Mouse (Mus musculus) neural tube, embryonic 15.5 days (tissue): ENCODE data around the gene Eif4a1. TPM values are rescaled to one million over a fixed set of nuclear protein-coding genes. Genes with fewer than 3 reads are reported as not detected.

ENCODE experiments used
- ATAC-seq: fragments of 200-750 bp; cut with Nextera tagmentation; 2 replicates; pipeline ENCODE4 v1.8.0; 2017; ENCODE audit warnings: mild to moderate bottlenecking, moderate TSS enrichment, moderate library complexity; ENCODE audit not compliant: low FRiP score
- H3K27ac ChIP-seq: fragments of 300-500 bp; sonication (generic); replicated peaks from 2 replicates; pipeline ENCODE4 v1.5.1; 2015; ENCODE audit warnings: mild to moderate bottlenecking, inconsistent platforms
- H3K27me3 ChIP-seq: fragments of 300-500 bp; sonication (generic); replicated peaks from 2 replicates; pipeline ENCODE4 v1.6.1; 2015; ENCODE audit warnings: inconsistent platforms
- H3K36me3 ChIP-seq: fragments of 300-500 bp; sonication (generic); 2 replicates; pipeline ENCODE4 v1.6.1; 2015; ENCODE audit warnings: inconsistent platforms
- H3K4me1 ChIP-seq: fragments of 300-500 bp; sonication (generic); 2 replicates; pipeline ENCODE4 v1.6.1; 2015; ENCODE audit warnings: inconsistent platforms
- H3K4me2 ChIP-seq: fragments of 300-500 bp; sonication (generic); 2 replicates; pipeline ENCODE4 v1.6.1; 2015; ENCODE audit warnings: inconsistent platforms, mild to moderate bottlenecking, moderate library complexity
- H3K4me3 ChIP-seq: fragments of 300-500 bp; sonication (generic); replicated peaks from 2 replicates; pipeline ENCODE4 v1.5.1; 2015; ENCODE audit warnings: mild to moderate bottlenecking, inconsistent platforms
- H3K9ac ChIP-seq: fragments of 300-500 bp; sonication (generic); replicated peaks from 2 replicates; pipeline ENCODE4 v1.6.1; 2015; ENCODE audit warnings: mild to moderate bottlenecking, inconsistent platforms
- H3K9me3 ChIP-seq: fragments of 300-500 bp; sonication (generic); replicated peaks from 2 replicates; pipeline ENCODE4 v1.6.1; 2016; ENCODE audit warnings: inconsistent platforms
- WGBS: fragments of 180-500 bp; shearing (Covaris S2); methylation state at CpG from one replicate; pipeline ENCODE4 v1.1.7; 2015; ENCODE audit warnings: mixed read lengths; 5-methylcytosine and 5-hydroxymethylcytosine counted together
- polyA plus RNA-seq: library from polyadenylated mRNA; unstranded; fragments of >200 nt; fragmentation: Nextera tagmentation; extraction: Ambion mirVana; gene quantifications from 2 replicates; pipeline ENCODE4 v1.2.1, GENCODE M21; 2015

Gene Eif4a1
- 437 and 477 TPM in 2 replicates for polyA plus RNA-seq

DNA sequence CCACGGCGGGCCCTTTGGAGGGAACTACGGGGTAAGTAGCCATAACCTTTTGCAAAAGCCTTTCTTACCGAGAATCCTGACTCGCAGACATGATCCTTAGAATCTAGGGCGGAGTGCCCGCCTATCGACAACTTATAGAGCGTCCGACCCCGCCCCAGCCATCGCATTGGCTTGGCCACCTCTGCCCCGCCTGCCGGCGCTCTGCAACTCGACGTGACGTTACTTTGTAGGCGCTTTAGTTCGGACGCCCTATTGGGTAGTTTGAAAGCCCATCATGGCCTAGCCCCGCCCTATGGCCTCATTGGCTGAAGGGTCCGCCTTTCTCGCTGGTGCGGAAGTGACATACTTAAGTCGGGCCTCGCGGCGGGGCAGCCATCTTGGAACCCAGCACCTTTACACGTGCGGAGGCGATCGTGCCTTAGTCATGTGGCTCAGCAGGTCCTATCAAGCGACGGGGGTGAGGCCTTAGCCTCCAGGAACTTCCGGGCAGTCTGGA lies at the start of gene Eif4a1:
TSS of gene Eif4a1 (minus strand) at position 213 of the 496 bp plus-strand sequence.
- Histone ChIP-seq H3K4me1 (peaks cover 34% of the 10 kb centered on the region), H3K4me3 (peak within 1 kb of the TSS; percentile 99), H3K9me3 (no peaks in the 10 kb centered on the region), H3K36me3 (peaks cover 64% of the 10 kb centered on the region), H3K9ac (peak within 1 kb of the TSS; percentile 100), H3K27me3 (no peaks in the 10 kb centered on the region), H3K27ac (peak within 1 kb of the TSS; percentile 97), H3K4me2 (peak within 1 kb of the TSS; percentile 95)
- WGBS, result under 1% methylated on average over 36 of the region's 36 CpGs
- ATAC-seq, result peak; percentile 96

DNA sequence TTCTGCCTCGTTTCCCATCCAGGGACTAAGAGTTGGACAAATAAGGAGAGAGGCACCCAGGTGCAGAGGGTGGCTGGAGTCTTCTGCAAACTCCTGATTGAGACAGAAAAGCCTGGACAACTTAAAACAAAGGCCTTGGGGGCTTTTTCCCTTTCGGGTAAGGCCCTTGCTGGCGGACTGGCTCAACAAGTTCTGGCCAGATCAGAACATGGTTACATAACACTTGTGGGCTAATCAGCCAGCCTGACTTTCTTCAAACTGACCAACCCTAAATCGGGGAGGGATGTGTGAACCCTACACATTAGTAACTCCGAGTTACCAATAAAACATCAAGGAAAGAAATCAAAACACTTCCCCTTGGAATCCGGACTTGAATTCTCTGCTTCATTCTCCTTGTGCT lies 48.6 kb upstream of the Eif4a1 start:
- ATAC-seq, result no peak
- H3K4me1 ChIP-seq, result no peaks in the 10 kb centered on the region
- 84% methylated on average over 6 of the region's 6 CpGs for WGBS

GRCm38 (mm10) chr11:69719423-69719822 lies 47.2 kb upstream of the Eif4a1 start:
- Histone ChIP-seq H3K27me3 (no peaks in the 10 kb centered on the region), H3K27ac (no peak overlapping the region), H3K4me1 (no peaks in the 10 kb centered on the region), H3K9ac (no peak overlapping the region), H3K36me3 (no peaks in the 10 kb centered on the region), H3K9me3 (no peaks in the 10 kb centered on the region), H3K4me2 (no peak overlapping the region), H3K4me3 (no peak overlapping the region)
- 70% methylated on average over 6 of the region's 6 CpGs for WGBS
- no peak for ATAC-seq

More for the DNA sequence above, 48.6 kb upstream of the Eif4a1 start:
- Histone ChIP-seq H3K27me3 (no peaks in the 10 kb centered on the region), H3K9ac (no peak overlapping the region), H3K9me3 (no peaks in the 10 kb centered on the region), H3K36me3 (no peaks in the 10 kb centered on the region), H3K27ac (no peak overlapping the region), H3K4me2 (no peak overlapping the region), H3K4me3 (no peak overlapping the region)

GRCm38 (mm10) chr11:69718661-69719060 lies 46.4 kb upstream of the Eif4a1 start:
- Histone ChIP-seq H3K27me3 (no peaks in the 10 kb centered on the region), H3K36me3 (no peaks in the 10 kb centered on the region), H3K4me3 (no peak overlapping the region), H3K9me3 (no peaks in the 10 kb centered on the region), H3K27ac (no peak overlapping the region), H3K4me2 (no peak overlapping the region), H3K9ac (no peak overlapping the region), H3K4me1 (no peaks in the 10 kb centered on the region)
- WGBS, result 33% methylated on average over 15 of the region's 15 CpGs
- no peak for ATAC-seq

- H3K9me3 ChIP-seq, result no peaks in the 10 kb centered on the region
- no peak for ATAC-seq
- 75% methylated on average over 4 of the region's 4 CpGs for WGBS
- H3K27me3 ChIP-seq, result no peaks in the 10 kb centered on the region
- no peak overlapping the region for H3K4me3 ChIP-seq
- H3K9ac ChIP-seq, result no peak overlapping the region
- no peak overlapping the region for H3K27ac ChIP-seq
- no peaks in the 10 kb centered on the region for H3K36me3 ChIP-seq
- no peak overlapping the region for H3K4me2 ChIP-seq
- no peaks in the 10 kb centered on the region for H3K4me1 ChIP-seq
Observed at GRCm38 (mm10) chr11:69716953-69717352, 44.7 kb upstream of the Eif4a1 start.

DNA sequence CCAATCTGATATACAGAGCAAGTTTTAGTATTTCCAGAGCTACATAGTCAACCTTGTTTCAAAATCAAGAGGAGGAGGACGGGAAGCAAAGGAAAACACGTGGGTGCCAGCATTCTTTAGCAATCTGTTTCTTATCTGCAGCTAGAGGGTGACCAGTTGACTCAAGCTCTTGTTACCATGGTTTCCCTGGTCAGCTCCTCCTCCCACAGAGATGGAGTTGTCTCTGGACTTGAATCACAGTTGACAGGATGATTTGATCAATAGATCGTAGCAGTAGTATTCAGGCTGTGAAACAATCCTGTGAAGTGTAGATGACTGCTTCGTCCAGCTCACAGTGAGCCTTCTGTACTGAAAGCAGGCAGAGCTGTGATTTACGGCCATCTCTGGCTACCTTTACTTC lies 43.7 kb upstream of the Eif4a1 start:
- H3K4me2 ChIP-seq, result no peak overlapping the region
- H3K36me3 ChIP-seq, result no peaks in the 10 kb centered on the region
- 24% methylated on average over 5 of the region's 5 CpGs for WGBS
- H3K4me1 ChIP-seq, result no peaks in the 10 kb centered on the region
- H3K27ac ChIP-seq, result no peak overlapping the region
- H3K4me3 ChIP-seq, result no peak overlapping the region
- no peak overlapping the region for H3K9ac ChIP-seq
- no peaks in the 10 kb centered on the region for H3K27me3 ChIP-seq
- H3K9me3 ChIP-seq, result no peaks in the 10 kb centered on the region
- no peak for ATAC-seq

DNA sequence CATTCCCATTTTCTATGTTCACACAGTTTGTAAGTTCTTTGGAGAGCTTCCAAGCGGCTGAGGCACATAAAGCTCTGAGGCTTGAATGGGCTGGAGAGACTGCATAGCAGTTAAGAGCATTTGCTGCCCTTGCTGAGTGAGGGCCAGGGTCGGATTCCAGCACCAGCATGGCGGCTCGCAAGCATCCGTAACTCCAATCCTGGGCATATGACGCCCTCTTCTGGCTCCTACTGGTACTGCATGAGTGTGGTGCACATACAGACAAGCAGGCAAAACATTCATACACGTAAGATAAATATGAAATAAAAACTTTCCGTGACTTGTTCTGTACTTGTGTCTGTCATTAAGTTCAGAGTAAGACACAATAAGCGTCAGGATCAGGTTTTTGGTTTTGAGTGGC lies 43.3 kb upstream of the Eif4a1 start:
- no peak overlapping the region for H3K9ac ChIP-seq
- no peaks in the 10 kb centered on the region for H3K4me1 ChIP-seq
- no peaks in the 10 kb centered on the region for H3K9me3 ChIP-seq
- H3K36me3 ChIP-seq, result no peaks in the 10 kb centered on the region
- no peak overlapping the region for H3K4me3 ChIP-seq
- no peak overlapping the region for H3K27ac ChIP-seq
- no peak overlapping the region for H3K4me2 ChIP-seq
- no peaks in the 10 kb centered on the region for H3K27me3 ChIP-seq
- no peak for ATAC-seq
- WGBS, result 59% methylated on average over 9 of the region's 9 CpGs

DNA sequence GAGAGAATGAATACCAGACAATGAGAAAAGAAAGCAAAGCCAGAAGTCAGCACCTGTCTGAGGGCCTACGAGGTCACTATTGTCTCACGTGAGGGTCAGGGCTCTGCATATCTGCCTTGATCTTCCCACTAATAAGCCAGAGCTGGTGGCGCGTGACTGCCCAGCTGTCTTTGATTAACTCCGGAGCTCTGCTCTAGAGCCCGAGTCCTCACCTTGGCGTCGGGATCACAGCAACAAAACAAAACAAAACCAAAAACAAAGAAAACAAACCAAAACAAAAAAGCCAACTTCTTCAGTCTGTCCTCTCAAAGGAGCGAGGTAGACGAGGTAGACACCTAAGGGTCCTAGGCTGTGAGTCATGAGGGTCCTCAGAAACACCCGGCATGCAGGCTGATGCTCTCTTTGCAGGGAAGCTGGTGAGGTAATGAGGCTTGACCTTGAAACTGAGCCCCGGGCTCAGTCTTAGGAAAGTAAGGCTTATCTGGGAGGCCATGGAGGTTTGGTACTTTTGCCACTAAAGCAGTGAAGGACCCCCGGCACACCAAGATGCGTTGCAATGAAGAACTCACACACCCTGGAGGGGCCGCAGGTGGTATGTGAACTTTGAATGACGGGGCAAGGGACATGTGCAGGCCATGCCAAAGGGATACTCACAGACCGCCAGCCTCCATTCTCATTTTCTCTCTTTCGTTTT lies 42.6 kb upstream of the Eif4a1 start:
- no peaks in the 10 kb centered on the region for H3K9me3 ChIP-seq
- no peaks in the 10 kb centered on the region for H3K27me3 ChIP-seq
- no peaks in the 10 kb centered on the region for H3K4me1 ChIP-seq
- H3K4me2 ChIP-seq, result no peak overlapping the region
- no peaks in the 10 kb centered on the region for H3K36me3 ChIP-seq
- H3K9ac ChIP-seq, result no peak overlapping the region
- no peak for ATAC-seq
- no peak overlapping the region for H3K4me3 ChIP-seq
- WGBS, result 79% methylated on average over 18 of the region's 18 CpGs
- H3K27ac ChIP-seq, result no peak overlapping the region

DNA sequence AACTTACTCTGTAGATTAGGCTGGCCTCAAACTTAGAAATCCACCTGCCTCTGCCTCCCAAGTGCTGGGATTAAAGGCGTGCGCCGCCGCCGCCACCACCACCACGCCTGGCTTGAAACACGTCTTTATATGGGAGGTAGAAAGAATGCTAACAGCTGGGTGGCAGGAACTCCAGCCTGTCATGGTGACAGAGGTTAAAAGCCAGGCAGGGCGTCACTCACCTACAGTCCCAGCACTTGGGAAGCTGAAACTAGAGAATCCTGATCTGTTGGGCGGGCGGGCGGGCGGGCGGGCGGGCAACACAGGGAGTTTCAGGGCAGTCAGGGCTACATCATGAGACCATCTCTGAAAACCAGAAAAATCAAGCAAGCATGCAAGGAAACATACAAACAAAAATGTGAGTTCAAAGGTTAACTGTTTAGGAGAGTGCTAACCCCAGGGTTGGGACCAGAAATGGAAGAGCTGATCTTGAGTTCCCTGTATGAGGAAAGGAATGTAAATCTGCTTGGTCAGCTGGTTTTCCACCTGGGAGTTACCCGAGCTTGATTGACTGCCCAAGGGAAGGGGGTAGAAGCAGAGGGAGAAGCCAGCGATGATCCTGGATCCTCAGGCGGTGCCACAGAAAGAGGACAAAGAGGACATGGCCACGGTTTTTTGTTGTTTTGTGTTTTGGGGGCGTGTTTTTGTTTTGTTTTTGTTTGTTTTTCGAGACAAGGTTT lies 40.9 kb upstream of the Eif4a1 start:
- no peak overlapping the region for H3K9ac ChIP-seq
- H3K4me1 ChIP-seq, result no peaks in the 10 kb centered on the region
- WGBS, result 84% methylated on average over 20 of the region's 20 CpGs
- ATAC-seq, result no peak
- no peak overlapping the region for H3K4me2 ChIP-seq
- H3K4me3 ChIP-seq, result no peak overlapping the region
- H3K9me3 ChIP-seq, result no peaks in the 10 kb centered on the region
- no peaks in the 10 kb centered on the region for H3K36me3 ChIP-seq
- H3K27ac ChIP-seq, result no peak overlapping the region
- H3K27me3 ChIP-seq, result no peaks in the 10 kb centered on the region

GRCm38 (mm10) chr11:69711082-69711481 lies 38.9 kb upstream of the Eif4a1 start:
- 86% methylated on average over 2 of the region's 2 CpGs for WGBS
- Histone ChIP-seq H3K4me2 (no peak overlapping the region), H3K27me3 (no peaks in the 10 kb centered on the region), H3K36me3 (no peaks in the 10 kb centered on the region), H3K4me1 (0 out of 2 replicates have a peak, but pooled peaks cover 3% of the 10 kb centered on the region), H3K9me3 (no peaks in the 10 kb centered on the region), H3K9ac (no peak overlapping the region), H3K4me3 (no peak overlapping the region), H3K27ac (no peak overlapping the region)
- ATAC-seq, result no peak

GRCm38 (mm10) chr11:69710470-69710869 lies 38.2 kb upstream of the Eif4a1 start:
- Histone ChIP-seq H3K9ac (no peak overlapping the region), H3K27me3 (no peaks in the 10 kb centered on the region), H3K4me1 (0 out of 2 replicates have a peak, but pooled peaks cover 3% of the 10 kb centered on the region), H3K36me3 (no peaks in the 10 kb centered on the region), H3K27ac (no peak overlapping the region), H3K4me2 (no peak overlapping the region), H3K4me3 (no peak overlapping the region), H3K9me3 (no peaks in the 10 kb centered on the region)
- 67% methylated on average over 3 of the region's 3 CpGs for WGBS
- ATAC-seq, result no peak
